Mouse (Mus musculus): Measurements from ENCODE around the gene Capn7. TPM values are rescaled to one million over a fixed set of nuclear protein-coding genes. Genes with fewer than 3 reads are reported as not detected.

The Capn7 gene
- 59.0 TPM for polyA plus RNA-seq (2017; shearing (Covaris generic))

DNA sequence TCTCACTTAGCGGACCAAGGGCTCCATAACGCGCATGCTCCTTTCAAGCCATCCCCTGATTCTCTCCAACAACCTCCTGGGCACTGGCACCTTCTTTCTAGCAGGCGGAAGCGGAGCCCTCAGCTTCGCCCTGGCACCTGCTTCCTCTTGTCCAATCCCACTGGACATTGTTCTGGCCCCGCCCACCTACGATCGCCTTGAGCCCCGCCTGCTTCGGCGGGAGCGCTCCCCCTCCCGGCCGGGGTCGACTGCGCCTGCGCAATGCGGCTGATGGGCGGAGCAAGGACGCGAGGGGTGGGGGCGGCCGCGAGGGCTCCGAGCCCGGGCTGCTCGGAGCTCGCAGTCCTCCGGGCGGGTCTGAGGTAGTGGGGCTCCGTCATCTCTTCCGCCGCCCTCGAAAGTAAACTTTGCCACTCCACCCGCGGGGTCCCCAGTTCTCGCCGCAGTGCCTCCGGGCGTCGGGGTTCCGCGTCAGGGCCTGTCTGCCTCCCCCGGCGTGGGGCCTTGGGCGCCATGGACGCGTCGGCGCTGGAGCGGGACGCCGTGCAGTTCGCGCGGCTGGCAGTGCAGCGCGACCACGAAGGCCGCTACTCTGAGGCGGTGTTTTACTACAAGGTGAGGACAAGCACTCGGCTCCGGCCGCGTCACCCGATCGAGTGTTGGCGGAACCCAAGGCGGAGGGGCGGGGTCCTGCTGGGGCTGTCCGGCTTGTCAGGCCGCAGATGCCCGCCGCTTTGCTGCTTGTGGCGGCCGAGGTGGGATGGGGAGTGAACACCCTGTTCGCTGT, at the start of gene Capn7:
TSS of gene Capn7 (plus strand) at position 270 of the 787 bp plus-strand sequence.

DNA sequence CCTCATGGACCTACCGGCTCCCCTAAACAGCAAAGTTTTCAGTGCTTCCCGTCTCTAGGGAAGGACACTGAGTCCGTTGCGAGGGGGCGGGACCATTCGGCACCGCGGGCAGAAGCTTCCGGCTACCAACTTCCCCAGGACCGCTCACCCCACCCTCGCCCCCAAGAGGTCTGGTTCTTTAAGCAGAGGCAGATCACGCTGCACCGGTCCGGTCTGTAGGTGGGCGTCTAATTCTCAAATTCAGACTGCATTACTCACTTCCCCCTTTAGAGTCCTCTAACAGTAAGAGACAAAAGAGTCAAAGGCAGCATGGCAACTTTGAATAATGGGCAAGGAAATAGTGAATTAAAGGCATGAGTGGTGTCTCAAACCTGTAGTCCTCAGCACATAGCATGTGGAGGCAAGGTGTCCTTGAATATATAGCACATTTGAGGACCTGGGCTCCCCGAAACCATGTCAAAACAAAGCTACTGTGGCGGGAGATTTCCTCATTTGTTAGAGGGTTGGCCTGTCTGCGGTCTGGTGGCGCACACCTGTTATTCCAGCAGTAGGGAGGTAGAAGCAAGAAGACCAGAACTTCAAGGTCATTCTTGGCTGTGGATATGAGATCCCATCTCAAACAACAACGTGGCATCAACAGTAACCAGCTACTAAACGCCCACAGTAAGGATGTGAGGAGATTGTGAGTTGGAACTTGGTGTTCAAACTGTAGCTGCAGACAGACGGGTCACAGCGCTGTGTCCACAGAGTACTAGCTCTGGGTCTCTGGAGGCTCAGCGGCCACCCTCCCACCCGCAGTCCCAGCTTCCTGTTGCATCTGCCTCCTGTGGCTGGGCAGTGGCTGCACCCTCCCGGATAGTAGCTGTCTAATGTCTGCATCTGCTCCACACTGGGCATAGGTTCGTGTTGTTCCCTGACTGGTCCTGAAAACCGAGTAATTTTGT, 12.3 kb upstream of the Capn7 start, which contains the start of gene Dnah1:
TSS of gene Dnah1 (minus strand) at position 48 of the 944 bp plus-strand sequence.

Other genes with a start within 250 kb of the Capn7 start
- gene Smim4, start 207.7 kb upstream of the Capn7 start, polyA plus RNA-seq (2017; shearing (Covaris generic)): 80.7 TPM
- gene Nt5dc2, start 205.6 kb upstream of the Capn7 start, polyA plus RNA-seq (2017; shearing (Covaris generic)): 1.3 TPM
- 1.3 TPM for gene Stab1, start 168.0 kb upstream of the Capn7 start, polyA plus RNA-seq (2017; shearing (Covaris generic))
- gene Tnnc1, start 128.3 kb upstream of the Capn7 start, polyA plus RNA-seq (2017; shearing (Covaris generic)): not detected
- 247 TPM for gene Nisch, start 119.7 kb upstream of the Capn7 start, polyA plus RNA-seq (2017; shearing (Covaris generic))
- gene Sema3g, start 118.8 kb upstream of the Capn7 start, polyA plus RNA-seq (2017; shearing (Covaris generic)): not detected
- 18.3 TPM for gene Phf7, start 85.3 kb upstream of the Capn7 start, polyA plus RNA-seq (2017; shearing (Covaris generic))
- gene Bap1, start 85.2 kb upstream of the Capn7 start, polyA plus RNA-seq (2017; shearing (Covaris generic)): 91.6 TPM
- 0.02 TPM for gene Dnah1, start 12.7 kb upstream of the Capn7 start, polyA plus RNA-seq (2017; shearing (Covaris generic))
- 78.9 TPM for gene Sh3bp5, start 99.4 kb downstream of the Capn7 start, polyA plus RNA-seq (2017; shearing (Covaris generic))
- 36.0 TPM for gene Eaf1, start 157.8 kb downstream of the Capn7 start, polyA plus RNA-seq (2017; shearing (Covaris generic))
- 55.0 TPM for gene Mettl6, start 158.4 kb downstream of the Capn7 start, polyA plus RNA-seq (2017; shearing (Covaris generic))

Data from CD4-positive, CD25-positive, alpha-beta regulatory T cell (primary cell).